In the genomic region with DNA sequence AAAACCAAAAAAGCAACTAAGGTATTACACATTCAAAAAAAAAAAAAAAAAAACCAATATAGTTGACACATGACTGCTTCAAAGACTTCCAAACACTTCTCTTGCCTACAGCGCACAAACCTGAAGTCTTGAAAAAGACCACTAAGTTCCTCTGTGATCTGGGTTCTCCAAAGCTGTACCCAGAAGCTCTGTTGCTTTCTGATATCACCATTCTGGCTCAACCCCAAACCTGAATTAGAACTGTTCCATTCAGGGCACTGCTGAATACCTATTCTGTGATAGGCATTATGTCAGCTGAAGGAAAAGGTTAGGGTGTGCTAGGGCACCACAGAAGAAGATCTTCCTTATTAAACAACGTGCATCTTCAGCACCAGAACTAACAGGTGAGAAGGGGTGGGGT, we compare ENCODE assay signal across 39 mouse cellular contexts. TPM values are rescaled to one million over a fixed set of nuclear protein-coding genes. Genes with fewer than 3 reads are reported as not detected.
"Had no signal": no experiment of that assay in that cellular context is flagged by ENCODE, and none has a peak within 500 bp of the region (broad histone marks: within the 10 kb centered on the region; RNA-seq: fewer than 3 reads in every experiment).

No protein-coding gene starts in this region.

- H3K4me1 ChIP-seq: heart, embryonic 10.5 days; heart, embryonic 12.5 days; hindbrain, embryonic 10.5 days; hindbrain, embryonic 12.5 days; intestine, embryonic 15.5 days; limb, embryonic 10.5 days; limb, embryonic 12.5 days had no signal

- DNase-seq: gastrocnemius, adult 2 months; gastrocnemius, postnatal 10 days; gastrocnemius, postnatal 25 days; heart, adult 18-20 months; heart, postnatal 10 days; heart, postnatal 4 days; kidney, adult 18-20 months; kidney, adult 8-10 months; kidney, postnatal 10 days; kidney, postnatal 25 days; kidney, postnatal 4 days; liver had no signal

- ATAC-seq: hindbrain, embryonic 16.5 days; inflammation-experienced regulatory T-cells, adult 6 months; intestine, embryonic 15.5 days; intestine, postnatal 0 days had no signal

- H3K4me3 ChIP-seq: gastrocnemius, adult 2 months; heart, embryonic 10.5 days; heart, embryonic 12.5 days; hindbrain, embryonic 10.5 days; hindbrain, embryonic 12.5 days; intestine, embryonic 15.5 days; layer of hippocampus, adult 2 months; left cerebral cortex, adult 2 months; limb, embryonic 10.5 days; limb, embryonic 12.5 days had no signal

RNA-seq across cellular contexts. Expression of a gene that starts 9.4 kb away (rescaled TPM):
- total RNA-seq: gastrocnemius, adult 2 months; gastrocnemius, postnatal 10 days; gastrocnemius, postnatal 25 days; gastrocnemius, postnatal 4 days; granulocyte monocyte progenitor cell, adult 5-6 weeks; heart, adult 18-20 months; heart, adult 8-10 months; heart, postnatal 10 days; heart, postnatal 25 days; heart, postnatal 4 days; layer of hippocampus, adult 2 months; layer of hippocampus, postnatal 10 days; layer of hippocampus, postnatal 25 days; left cerebral cortex, adult 2 months; left cerebral cortex, postnatal 14 days; left cerebral cortex, postnatal 36 days had no signal
- polyA plus RNA-seq: heart, embryonic 10.5 days; heart, embryonic 12.5 days; heart, embryonic 14.5 days; heart, embryonic 16.5 days; hindbrain, embryonic 10.5 days; hindbrain, embryonic 12.5 days; hindbrain, embryonic 14.5 days; hindbrain, embryonic 16.5 days; inflammation-experienced regulatory T-cells, adult 6 months; intestine, embryonic 15.5 days; intestine, postnatal 0 days; kidney, embryonic 14.5 days; kidney, embryonic 16.5 days; limb, embryonic 10.5 days; limb, embryonic 12.5 days; limb, embryonic 14.5 days; liver, embryonic 11.5 days had no signal

RNA-seq across cellular contexts. Expression of a gene that starts 34.4 kb away (rescaled TPM):
- total RNA-seq: gastrocnemius, adult 2 months; gastrocnemius, postnatal 10 days; gastrocnemius, postnatal 25 days; gastrocnemius, postnatal 4 days; granulocyte monocyte progenitor cell, adult 5-6 weeks; heart, adult 18-20 months; heart, adult 8-10 months; heart, postnatal 10 days; heart, postnatal 25 days; heart, postnatal 4 days; layer of hippocampus, adult 2 months; layer of hippocampus, postnatal 10 days; layer of hippocampus, postnatal 25 days; left cerebral cortex, adult 2 months; left cerebral cortex, postnatal 14 days; left cerebral cortex, postnatal 36 days had no signal
- polyA plus RNA-seq: heart, embryonic 10.5 days; heart, embryonic 12.5 days; heart, embryonic 16.5 days; hindbrain, embryonic 10.5 days; hindbrain, embryonic 12.5 days; hindbrain, embryonic 14.5 days; hindbrain, embryonic 16.5 days; kidney, embryonic 14.5 days; kidney, embryonic 16.5 days; limb, embryonic 10.5 days; limb, embryonic 12.5 days; liver, embryonic 11.5 days had no signal

RNA-seq across cellular contexts. Expression of a gene that starts 34.4 kb away (rescaled TPM):
- total RNA-seq: gastrocnemius, adult 2 months; gastrocnemius, postnatal 10 days; gastrocnemius, postnatal 25 days; gastrocnemius, postnatal 4 days; granulocyte monocyte progenitor cell, adult 5-6 weeks; heart, adult 18-20 months; heart, adult 8-10 months; heart, postnatal 10 days; heart, postnatal 25 days; heart, postnatal 4 days; layer of hippocampus, adult 2 months; layer of hippocampus, postnatal 10 days; layer of hippocampus, postnatal 25 days; left cerebral cortex, adult 2 months; left cerebral cortex, postnatal 14 days; left cerebral cortex, postnatal 36 days had no signal
- polyA plus RNA-seq: heart, embryonic 10.5 days; heart, embryonic 12.5 days; heart, embryonic 14.5 days; heart, embryonic 16.5 days; hindbrain, embryonic 10.5 days; hindbrain, embryonic 12.5 days; hindbrain, embryonic 14.5 days; hindbrain, embryonic 16.5 days; kidney, embryonic 14.5 days; kidney, embryonic 16.5 days; limb, embryonic 10.5 days; limb, embryonic 12.5 days; limb, embryonic 14.5 days; liver, embryonic 11.5 days had no signal
